Mouse (Mus musculus): ENCODE measurements around the gene Adarb1.

Gene Adarb1

GRCm38 (mm10) chr10:77435343-77435742 lies 17.3 kb upstream of the Adarb1 start:
- DNase-seq (ENCODE audit: low read depth, low spot score), result no peak

GRCm38 (mm10) chr10:77434457-77435151 lies 16.5 kb upstream of the Adarb1 start:
- DNase-seq (ENCODE audit: low read depth, low spot score), result no peak

GRCm38 (mm10) chr10:77434076-77434456 lies 16.0 kb upstream of the Adarb1 start:
- DNase-seq (ENCODE audit: low read depth, low spot score), result no peak

- no peak for DNase-seq (ENCODE audit: low read depth, low spot score)
Observed at GRCm38 (mm10) chr10:77430771-77431170, 12.7 kb upstream of the Adarb1 start.

GRCm38 (mm10) chr10:77429921-77430320 lies 11.9 kb upstream of the Adarb1 start:
- no peak for DNase-seq (ENCODE audit: low read depth, low spot score)

GRCm38 (mm10) chr10:77427610-77428009 lies 9.5 kb upstream of the Adarb1 start:
- no peak for DNase-seq (ENCODE audit: low read depth, low spot score)

- no peak for DNase-seq (ENCODE audit: low read depth, low spot score)
Observed at GRCm38 (mm10) chr10:77420190-77420589, 2.1 kb upstream of the Adarb1 start.

GRCm38 (mm10) chr10:77417240-77418102 lies 599 bp downstream of the Adarb1 start:
- no peak for DNase-seq (ENCODE audit: low read depth, low spot score)

- no peak for DNase-seq (ENCODE audit: low read depth, low spot score)
Observed at GRCm38 (mm10) chr10:77416666-77417239, 1.3 kb downstream of the Adarb1 start.

GRCm38 (mm10) chr10:77415867-77416266 lies 2.2 kb downstream of the Adarb1 start:
- no peak for DNase-seq (ENCODE audit: low read depth, low spot score)

- no peak for DNase-seq (ENCODE audit: low read depth, low spot score)
Observed at GRCm38 (mm10) chr10:77413791-77414190, 4.3 kb downstream of the Adarb1 start.

GRCm38 (mm10) chr10:77409154-77409553 lies 8.9 kb downstream of the Adarb1 start:
- no peak for DNase-seq (ENCODE audit: low read depth, low spot score)

GRCm38 (mm10) chr10:77408241-77408640 lies 9.8 kb downstream of the Adarb1 start:
- DNase-seq (ENCODE audit: low read depth, low spot score), result no peak

GRCm38 (mm10) chr10:77406486-77406885 lies 11.6 kb downstream of the Adarb1 start:
- no peak for DNase-seq (ENCODE audit: low read depth, low spot score)

- no peak for DNase-seq (ENCODE audit: low read depth, low spot score)
Observed at GRCm38 (mm10) chr10:77402463-77402862, 15.6 kb downstream of the Adarb1 start.

- no peak for DNase-seq (ENCODE audit: low read depth, low spot score)
Observed at GRCm38 (mm10) chr10:77401039-77401438, 17.0 kb downstream of the Adarb1 start.

- no peak for DNase-seq (ENCODE audit: low read depth, low spot score)
Observed at GRCm38 (mm10) chr10:77399938-77400337, 18.1 kb downstream of the Adarb1 start.

- no peak for DNase-seq (ENCODE audit: low read depth, low spot score)
Observed at GRCm38 (mm10) chr10:77398082-77398481, 20.0 kb downstream of the Adarb1 start.

GRCm38 (mm10) chr10:77397056-77397642 lies 20.9 kb downstream of the Adarb1 start:
- DNase-seq (ENCODE audit: low read depth, low spot score), result no peak

- DNase-seq (ENCODE audit: low read depth, low spot score), result no peak
Observed at GRCm38 (mm10) chr10:77396015-77396414, 22.1 kb downstream of the Adarb1 start.

- DNase-seq (ENCODE audit: low read depth, low spot score), result no peak
Observed at GRCm38 (mm10) chr10:77391072-77391471, 27.0 kb downstream of the Adarb1 start.

- no peak for DNase-seq (ENCODE audit: low read depth, low spot score)
Observed at GRCm38 (mm10) chr10:77387558-77387957, 30.5 kb downstream of the Adarb1 start.
